Mouse (Mus musculus) hindbrain, embryonic 12.5 days (tissue): Measurements from ENCODE around the gene Cmc2. TPM values are rescaled to one million over a fixed set of nuclear protein-coding genes. Genes with fewer than 3 reads are reported as not detected.

Experiments used
- ATAC-seq: fragments of 200-750 bp; cut with Nextera tagmentation; 2 replicates; pipeline ENCODE4 v1.8.0; 2017; ENCODE audit warnings: moderate TSS enrichment; ENCODE audit not compliant: low FRiP score
- H3K27ac ChIP-seq: fragments of 300-500 bp; sonication (generic); 2 replicates; pipeline ENCODE4 v1.5.1; 2016; ENCODE audit warnings: mild to moderate bottlenecking
- H3K27me3 ChIP-seq: fragments of 300-500 bp; sonication (generic); 2 replicates; pipeline ENCODE4 v1.6.1; 2016; ENCODE audit warnings: mild to moderate bottlenecking
- H3K36me3 ChIP-seq: fragments of 300-500 bp; sonication (generic); 2 replicates; pipeline ENCODE4 v1.6.1; 2016; ENCODE audit warnings: mild to moderate bottlenecking
- H3K4me1 ChIP-seq: fragments of 300-500 bp; sonication (generic); 2 replicates; pipeline ENCODE4 v1.6.1; 2016
- H3K4me2 ChIP-seq: fragments of 300-500 bp; sonication (generic); replicated peaks from 2 replicates; pipeline ENCODE4 v1.6.1; 2016; ENCODE audit warnings: mild to moderate bottlenecking
- H3K4me3 ChIP-seq: fragments of 300-500 bp; sonication (generic); 2 replicates; pipeline ENCODE4 v1.5.1; 2016; ENCODE audit warnings: mild to moderate bottlenecking
- H3K9ac ChIP-seq: fragments of 300-500 bp; sonication (generic); 2 replicates; pipeline ENCODE4 v1.6.1; 2016; ENCODE audit warnings: mild to moderate bottlenecking, moderate library complexity
- H3K9me3 ChIP-seq: fragments of 300-500 bp; sonication (generic); replicated peaks from 2 replicates; pipeline ENCODE4 v1.6.1; 2016; ENCODE audit warnings: mild to moderate bottlenecking
- WGBS: fragments of 180-500 bp; shearing (Covaris S2); methylation state at CpG from one replicate; pipeline ENCODE4 v1.1.7; 2016; 5-methylcytosine and 5-hydroxymethylcytosine counted together
- polyA plus RNA-seq: library from polyadenylated mRNA; unstranded; fragments of >200 nt; fragmentation: Nextera tagmentation; extraction: Ambion mirVana; gene quantifications from 2 replicates; pipeline ENCODE4 v1.2.1, GENCODE M21; 2016

The Cmc2 gene
- polyA plus RNA-seq, 1 experiment from 2014 or later = 59.5 TPM

GRCm38 (mm10) chr8:116895521-116895920 is 25.7 kb downstream of the Cmc2 start:
- no peak for ATAC-seq
- H3K27ac ChIP-seq = no peak overlapping the region
- no peaks in the 10 kb centered on the region for H3K4me1 ChIP-seq
- no peak overlapping the region for H3K4me2 ChIP-seq
- peaks cover 9% of the 10 kb centered on the region; the same call in 1 of the 2 replicates for H3K36me3 ChIP-seq
- H3K27me3 ChIP-seq = no peaks in the 10 kb centered on the region
- WGBS = 85% methylated on average over 6 of the region's 6 CpGs
- peaks cover 6% of the 10 kb centered on the region; the same call in 1 of the 2 replicates for H3K9me3 ChIP-seq
- H3K9ac ChIP-seq = no peak overlapping the region
- H3K4me3 ChIP-seq = no peak overlapping the region

GRCm38 (mm10) chr8:116893938-116894337 is 27.3 kb downstream of the Cmc2 start:
- H3K9ac ChIP-seq = no peak overlapping the region
- no peaks in the 10 kb centered on the region for H3K27me3 ChIP-seq
- 85% methylated on average over 11 of the region's 11 CpGs for WGBS
- no peak overlapping the region for H3K4me2 ChIP-seq
- H3K9me3 ChIP-seq = peaks cover 6% of the 10 kb centered on the region; the same call in 1 of the 2 replicates
- H3K4me1 ChIP-seq = no peaks in the 10 kb centered on the region
- peaks cover 14% of the 10 kb centered on the region for H3K36me3 ChIP-seq
- H3K27ac ChIP-seq = no peak overlapping the region
- ATAC-seq = no peak
- no peak overlapping the region for H3K4me3 ChIP-seq

GRCm38 (mm10) chr8:116892636-116893035 is 28.6 kb downstream of the Cmc2 start:
- no peak for ATAC-seq
- H3K4me2 ChIP-seq = no peak overlapping the region
- H3K4me1 ChIP-seq = no peaks in the 10 kb centered on the region
- no peak overlapping the region for H3K27ac ChIP-seq
- peaks cover 22% of the 10 kb centered on the region for H3K36me3 ChIP-seq
- WGBS = 82% methylated on average over 9 of the region's 9 CpGs
- H3K27me3 ChIP-seq = no peaks in the 10 kb centered on the region
- no peak overlapping the region for H3K4me3 ChIP-seq
- peaks cover 6% of the 10 kb centered on the region; the same call in 1 of the 2 replicates for H3K9me3 ChIP-seq
- no peak overlapping the region for H3K9ac ChIP-seq

GRCm38 (mm10) chr8:116892130-116892529 is 29.1 kb downstream of the Cmc2 start:
- Histone ChIP-seq H3K27me3 (no peaks in the 10 kb centered on the region), H3K9me3 (peaks cover 6% of the 10 kb centered on the region; the same call in 1 of the 2 replicates), H3K27ac (no peak overlapping the region), H3K36me3 (peaks cover 22% of the 10 kb centered on the region), H3K4me2 (no peak overlapping the region), H3K9ac (no peak overlapping the region), H3K4me1 (no peaks in the 10 kb centered on the region), H3K4me3 (no peak overlapping the region)
- 89% methylated on average over 3 of the region's 3 CpGs for WGBS
- ATAC-seq = no peak

- Histone ChIP-seq H3K27ac (no peak overlapping the region), H3K4me1 (no peaks in the 10 kb centered on the region), H3K4me2 (no peak overlapping the region), H3K9me3 (peaks cover 6% of the 10 kb centered on the region; the same call in 1 of the 2 replicates), H3K27me3 (no peaks in the 10 kb centered on the region), H3K9ac (no peak overlapping the region), H3K4me3 (no peak overlapping the region), H3K36me3 (peaks cover 25% of the 10 kb centered on the region)
- WGBS = 83% methylated on average over 5 of the region's 5 CpGs
- no peak for ATAC-seq
These were observed 29.8 kb downstream of the Cmc2 start for GRCm38 (mm10) chr8:116891446-116891845.

- WGBS = 72% methylated on average over 4 of the region's 4 CpGs
- H3K27me3 ChIP-seq = no peaks in the 10 kb centered on the region
- no peak overlapping the region for H3K4me2 ChIP-seq
- H3K9ac ChIP-seq = no peak overlapping the region
- H3K9me3 ChIP-seq = 0 out of 2 replicates have a peak, but pooled peaks cover 7% of the 10 kb centered on the region
- no peak overlapping the region for H3K4me3 ChIP-seq
- H3K27ac ChIP-seq = no peak overlapping the region
- H3K4me1 ChIP-seq = no peaks in the 10 kb centered on the region
- peaks cover 22% of the 10 kb centered on the region for H3K36me3 ChIP-seq
- ATAC-seq = no peak
These were observed 33.4 kb downstream of the Cmc2 start for GRCm38 (mm10) chr8:116887813-116888212.

GRCm38 (mm10) chr8:116881396-116881795 is 39.9 kb downstream of the Cmc2 start:
- no peak for ATAC-seq
- WGBS = 88% methylated on average over 8 of the region's 8 CpGs
- H3K36me3 ChIP-seq = peaks cover 5% of the 10 kb centered on the region; the same call in 1 of the 2 replicates

GRCm38 (mm10) chr8:116875798-116876450 is 45.3 kb downstream of the Cmc2 start:
- no peak overlapping the region for H3K9ac ChIP-seq
- H3K36me3 ChIP-seq = no peaks in the 10 kb centered on the region
- no peak overlapping the region for H3K27ac ChIP-seq
- no peaks in the 10 kb centered on the region for H3K4me1 ChIP-seq
- no peak for ATAC-seq
- no peak overlapping the region for H3K4me3 ChIP-seq
- no peaks in the 10 kb centered on the region for H3K27me3 ChIP-seq
- no peaks in the 10 kb centered on the region for H3K9me3 ChIP-seq
- no peak overlapping the region for H3K4me2 ChIP-seq
- 88% methylated on average over 17 of the region's 17 CpGs for WGBS

More at GRCm38 (mm10) chr8:116881396-116881795, 39.9 kb downstream of the Cmc2 start:
- H3K9ac ChIP-seq = no peak overlapping the region
- no peak overlapping the region for H3K27ac ChIP-seq
- no peak overlapping the region for H3K4me3 ChIP-seq
- no peaks in the 10 kb centered on the region for H3K27me3 ChIP-seq
- H3K9me3 ChIP-seq = 0 out of 2 replicates have a peak, but pooled peaks cover 7% of the 10 kb centered on the region
- H3K4me2 ChIP-seq = no peak overlapping the region
- H3K4me1 ChIP-seq = no peaks in the 10 kb centered on the region

GRCm38 (mm10) chr8:116873986-116874385 is 47.3 kb downstream of the Cmc2 start:
- H3K9ac ChIP-seq = no peak overlapping the region
- H3K4me3 ChIP-seq = no peak overlapping the region
- 90% methylated on average over 8 of the region's 8 CpGs for WGBS
- no peaks in the 10 kb centered on the region for H3K36me3 ChIP-seq
- no peak overlapping the region for H3K4me2 ChIP-seq
- no peaks in the 10 kb centered on the region for H3K27me3 ChIP-seq
- ATAC-seq = no peak
- no peaks in the 10 kb centered on the region for H3K9me3 ChIP-seq
- H3K27ac ChIP-seq = no peak overlapping the region
- H3K4me1 ChIP-seq = no peaks in the 10 kb centered on the region

GRCm38 (mm10) chr8:116873586-116873985 is 47.7 kb downstream of the Cmc2 start:
- no peaks in the 10 kb centered on the region for H3K36me3 ChIP-seq
- H3K4me2 ChIP-seq = no peak overlapping the region
- no peak overlapping the region for H3K9ac ChIP-seq
- no peak for ATAC-seq
- no peaks in the 10 kb centered on the region for H3K27me3 ChIP-seq
- no peak overlapping the region for H3K4me3 ChIP-seq
- H3K9me3 ChIP-seq = no peaks in the 10 kb centered on the region
- WGBS = 85% methylated on average over 11 of the region's 11 CpGs
- H3K27ac ChIP-seq = no peak overlapping the region
- H3K4me1 ChIP-seq = no peaks in the 10 kb centered on the region

GRCm38 (mm10) chr8:116872761-116873342 is 48.4 kb downstream of the Cmc2 start:
- ATAC-seq = no peak
- H3K4me3 ChIP-seq = no peak overlapping the region
- H3K4me1 ChIP-seq = no peaks in the 10 kb centered on the region
- H3K36me3 ChIP-seq = no peaks in the 10 kb centered on the region
- H3K9me3 ChIP-seq = no peaks in the 10 kb centered on the region
- no peaks in the 10 kb centered on the region for H3K27me3 ChIP-seq
- no peak overlapping the region for H3K27ac ChIP-seq
- WGBS = 82% methylated on average over 2 of the region's 2 CpGs
- no peak overlapping the region for H3K4me2 ChIP-seq
- no peak overlapping the region for H3K9ac ChIP-seq

- WGBS = 53% methylated on average over 4 of the region's 4 CpGs
- no peak for ATAC-seq
These were observed 52.6 kb downstream of the Cmc2 start for GRCm38 (mm10) chr8:116868699-116869098.

GRCm38 (mm10) chr8:116867321-116867720 is 53.9 kb downstream of the Cmc2 start:
- WGBS = 73% methylated on average over 9 of the region's 9 CpGs
- no peak for ATAC-seq
- Histone ChIP-seq H3K9me3 (no peaks in the 10 kb centered on the region), H3K27me3 (peaks cover 20% of the 10 kb centered on the region), H3K27ac (no peak overlapping the region), H3K9ac (no peak overlapping the region), H3K4me3 (no peak overlapping the region), H3K36me3 (no peaks in the 10 kb centered on the region), H3K4me2 (no peak overlapping the region), H3K4me1 (peaks cover 5% of the 10 kb centered on the region; the same call in 1 of the 2 replicates)

More at GRCm38 (mm10) chr8:116868699-116869098, 52.6 kb downstream of the Cmc2 start:
- Histone ChIP-seq H3K9me3 (no peaks in the 10 kb centered on the region), H3K9ac (no peak overlapping the region), H3K27ac (no peak overlapping the region), H3K27me3 (peaks cover 13% of the 10 kb centered on the region), H3K36me3 (no peaks in the 10 kb centered on the region), H3K4me3 (no peak overlapping the region), H3K4me1 (no peaks in the 10 kb centered on the region), H3K4me2 (no peak overlapping the region)
